Mouse (Mus musculus) MEL (cell line): ENCODE results near the gene Slc9a4. TPM values are rescaled to one million over a fixed set of nuclear protein-coding genes. Genes with fewer than 3 reads are reported as not detected.

Experiments used
- DNase-seq: peaks from one replicate; pipeline ENCODE4 v3.0.0; 2011; ENCODE audit warnings: low read depth, low spot score
- H3K27ac ChIP-seq: 2 replicates; pipeline ENCODE4 v1.5.1; 2012; ENCODE audit warnings: low read depth, mild to moderate bottlenecking, control low read depth, low read length, moderate library complexity; ENCODE audit not compliant: control insufficient read depth
- H3K27me3 ChIP-seq, 2 experiments: fragments of 150-350 bp in 1 of 2; sonication (generic) in 1 of 2; 2 replicates each; pipeline ENCODE4 v1.6.1; 2012; ENCODE audit warnings: low read length in 2 of 2, mild to moderate bottlenecking in 2 of 2, improper control_type of control experiment in 1 of 2, moderate library complexity in 1 of 2; ENCODE audit not compliant: insufficient read depth in 2 of 2, control insufficient read depth in 1 of 2
- H3K36me3 ChIP-seq, 2 experiments: 2 replicates each; pipeline ENCODE4 v1.6.1; 2012 to 2014; ENCODE audit warnings: low read length in 2 of 2, improper control_type of control experiment in 1 of 2, inconsistent platforms in 1 of 2, mild to moderate bottlenecking in 1 of 2; ENCODE audit not compliant: insufficient read depth in 2 of 2, control insufficient read depth in 1 of 2
- H3K4me1 ChIP-seq, 2 experiments: fragments of 150-350 bp in 1 of 2; sonication (generic) in 1 of 2; 2 replicates each; pipeline ENCODE4 v1.6.1; 2012; ENCODE audit warnings: low read length in 2 of 2, improper control_type of control experiment in 1 of 2, mild to moderate bottlenecking in 1 of 2; ENCODE audit not compliant: insufficient read depth in 2 of 2, control insufficient read depth in 1 of 2
- H3K4me3 ChIP-seq, 2 experiments: fragments of 150-350 bp in 1 of 2; sonication (generic) in 1 of 2; 2 replicates each; pipeline ENCODE4 v1.5.1; 2012; ENCODE audit warnings: low read depth in 2 of 2, low read length in 2 of 2, mild to moderate bottlenecking in 2 of 2, moderate library complexity in 2 of 2, control low read depth in 1 of 2, improper control_type of control experiment in 1 of 2; ENCODE audit not compliant: control insufficient read depth in 1 of 2, insufficient read depth in 1 of 2
- H3K79me2 ChIP-seq: 2 replicates; pipeline ENCODE4 v1.6.1; 2012; ENCODE audit warnings: mild to moderate bottlenecking, low read length, moderate library complexity; ENCODE audit not compliant: control insufficient read depth, poor library complexity, insufficient read depth
- H3K9ac ChIP-seq: 2 replicates; pipeline ENCODE4 v1.6.1; 2012; ENCODE audit warnings: low read depth, mild to moderate bottlenecking, control low read depth, low read length, moderate library complexity; ENCODE audit not compliant: control insufficient read depth, poor library complexity, severe bottlenecking
- H3K9me3 ChIP-seq: fragments of 150-350 bp; sonication (generic); replicated peaks from 2 replicates; pipeline ENCODE4 v1.6.1; 2012; ENCODE audit warnings: mild to moderate bottlenecking, low read length, improper control_type of control experiment, moderate library complexity; ENCODE audit not compliant: insufficient read depth
- E2F4 ChIP-seq: IDR thresholded peaks from 2 replicates; pipeline ENCODE4 v1.6.1; 2011; ENCODE audit warnings: low read depth, low read length, improper control_type of control experiment, borderline replicate concordance
- EP300 ChIP-seq, 2 experiments: IDR thresholded peaks; 2 replicates each; pipeline ENCODE4 v1.6.1; 2011; ENCODE audit warnings: improper control_type of control experiment in 2 of 2, low read length in 2 of 2, low read depth in 1 of 2, mild to moderate bottlenecking in 1 of 2
- GATA1 ChIP-seq: IDR thresholded peaks from 2 replicates; pipeline ENCODE4 v1.6.1; 2011; ENCODE audit warnings: low read depth, low read length, improper control_type of control experiment
- MAZ ChIP-seq: IDR thresholded peaks from 2 replicates; pipeline ENCODE4 v1.6.1; 2012; ENCODE audit warnings: low read depth, mild to moderate bottlenecking, inconsistent platforms, low read length, improper control_type of control experiment
- MEF2A ChIP-seq: IDR thresholded peaks from 2 replicates; pipeline ENCODE4 v1.6.1; 2014; ENCODE audit warnings: low read depth, mild to moderate bottlenecking, inconsistent platforms, low read length, improper control_type of control experiment; ENCODE audit not compliant: poor library complexity, insufficient replicate concordance, severe bottlenecking; ENCODE audit errors: extremely low read depth
- MYB ChIP-seq: IDR thresholded peaks from 2 replicates; pipeline ENCODE4 v1.6.1; 2011; ENCODE audit warnings: mild to moderate bottlenecking, low read depth, low read length, improper control_type of control experiment
- MYC ChIP-seq: IDR thresholded peaks from 2 replicates; pipeline ENCODE4 v1.6.1; 2011; ENCODE audit warnings: low read depth, mild to moderate bottlenecking, low read length, improper control_type of control experiment, moderate library complexity
- NRF1 ChIP-seq: IDR thresholded peaks from 2 replicates; pipeline ENCODE4 v1.6.1; 2014; ENCODE audit warnings: low read depth, mild to moderate bottlenecking, inconsistent platforms, low read length, improper control_type of control experiment, moderate library complexity; ENCODE audit not compliant: poor library complexity, insufficient read depth, severe bottlenecking
- POLR2A ChIP-seq, 2 experiments: IDR thresholded peaks; 2 replicates each; pipeline ENCODE4 v1.6.1; 2011 to 2012; ENCODE audit warnings: low read length in 2 of 2, mild to moderate bottlenecking in 2 of 2, control low read depth in 1 of 2, improper control_type of control experiment in 1 of 2, low read depth in 1 of 2, moderate library complexity in 1 of 2; ENCODE audit not compliant: control insufficient read depth in 1 of 2, insufficient read depth in 1 of 2, poor library complexity in 1 of 2
- POLR2AphosphoS2 ChIP-seq: IDR thresholded peaks from 2 replicates; pipeline ENCODE4 v1.6.1; 2011; ENCODE audit warnings: low read length, improper control_type of control experiment
- POLR2AphosphoS5 ChIP-seq: IDR thresholded peaks from 2 replicates; pipeline ENCODE4 v1.6.1; 2012; ENCODE audit warnings: low read depth, borderline replicate concordance, mild to moderate bottlenecking, inconsistent platforms, low read length, moderate library complexity, mixed read lengths
- RCOR1 ChIP-seq: IDR thresholded peaks from 2 replicates; pipeline ENCODE4 v1.6.1; 2012; ENCODE audit warnings: low read depth, mild to moderate bottlenecking, inconsistent platforms, low read length, improper control_type of control experiment
- TBP ChIP-seq: IDR thresholded peaks from 2 replicates; pipeline ENCODE4 v1.8.0; 2011; ENCODE audit warnings: low read depth, low read length, improper control_type of control experiment
- TCF12 ChIP-seq: IDR thresholded peaks from 2 replicates; pipeline ENCODE4 v1.6.1; 2014; ENCODE audit warnings: low read depth, mild to moderate bottlenecking, inconsistent platforms, low read length, improper control_type of control experiment, moderate library complexity
- UBTF ChIP-seq: IDR thresholded peaks from 2 replicates; pipeline ENCODE4 v1.6.1; 2012; ENCODE audit warnings: low read depth, mild to moderate bottlenecking, inconsistent platforms, low read length, improper control_type of control experiment, moderate library complexity, borderline replicate concordance; ENCODE audit not compliant: insufficient read depth
- USF1 ChIP-seq: IDR thresholded peaks from 2 replicates; pipeline ENCODE4 v1.6.1; 2014; ENCODE audit warnings: low read depth, mild to moderate bottlenecking, inconsistent platforms, low read length, improper control_type of control experiment, moderate library complexity
- ZC3H11A ChIP-seq: IDR thresholded peaks from 2 replicates; pipeline ENCODE4 v1.6.1; 2012; ENCODE audit warnings: low read depth, mild to moderate bottlenecking, inconsistent platforms, low read length, improper control_type of control experiment
- polyA plus RNA-seq, 2 experiments: library from polyadenylated mRNA; stranded (reverse) in 1 of 2; unstranded in 1 of 2; fragments of >175 nt in 1 of 2; fragments of >200 nt in 1 of 2; gene quantifications; 2 replicates each; pipeline versions ENCODE4 v1.2.1 to v1.2.4; 2012; ENCODE audit warnings: low replicate concordance in 2 of 2, low read depth in 1 of 2; ENCODE audit not compliant: insufficient read length in 2 of 2, insufficient read depth in 1 of 2, missing spikeins in 1 of 2
- total RNA-seq: library from RNA; depleted of rRNA; stranded (reverse); fragments of 300-350 nt; gene quantifications from 2 replicates; pipeline ENCODE4 v1.2.3, GENCODE M21; 2012

Slc9a4 gene
- total and polyA plus RNA-seq, 3 experiments, result not detected

DNA sequence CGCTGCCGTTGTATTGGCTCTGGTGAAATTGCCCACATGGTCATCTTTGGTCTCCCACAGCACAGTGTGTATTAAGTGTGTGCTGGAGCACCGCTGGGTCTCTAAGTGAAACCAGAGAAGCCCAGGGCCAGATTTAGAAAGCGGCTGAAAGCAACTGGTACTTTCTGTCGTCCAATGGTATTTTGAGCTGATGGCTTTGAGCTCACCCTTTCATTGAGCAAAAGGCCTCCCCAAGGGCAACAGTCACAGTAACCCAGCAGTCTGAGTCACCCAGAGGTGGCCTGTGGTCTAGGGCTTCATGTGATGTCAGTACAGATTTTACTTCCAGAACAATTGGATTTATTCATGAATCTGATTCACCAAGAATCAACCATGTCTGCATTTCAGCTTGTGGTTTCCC, 6.9 kb downstream of the Slc9a4 start:
- no peaks in the 10 kb centered on the region for H3K4me1 ChIP-seq
- no peaks in the 10 kb centered on the region for H3K36me3 ChIP-seq
- H3K9me3 ChIP-seq, result no peaks in the 10 kb centered on the region
- no peak overlapping the region for H3K27ac ChIP-seq
- no peak for DNase-seq
- no peak for TF ChIP-seq ZC3H11A
- TF ChIP-seq POLR2AphosphoS2, result no peak
- no peak for TF ChIP-seq POLR2A (IDR thresholded peaks at IDR 0.05; ENCODE audit: control insufficient read depth in 1 of 2, insufficient read depth in 1 of 2, low read depth in 1 of 2, low read length in 2 of 2, poor library complexity in 1 of 2)
- TF ChIP-seq TCF12, result no peak
- TF ChIP-seq TBP, result no peak
- TF ChIP-seq MEF2A, result no peak
- no peak for TF ChIP-seq NRF1
- TF ChIP-seq POLR2AphosphoS5, result no peak
- TF ChIP-seq MAZ, result no peak
- TF ChIP-seq E2F4, result no peak
- TF ChIP-seq EP300 (IDR thresholded peaks at IDR 0.05; ENCODE audit: low read depth in 1 of 2, low read length in 2 of 2), result no peak
- TF ChIP-seq MYB, result no peak
- TF ChIP-seq GATA1, result no peak
- no peaks in the 10 kb centered on the region for H3K27me3 ChIP-seq
- no peak overlapping the region for H3K9ac ChIP-seq
- no peaks in the 10 kb centered on the region for H3K79me2 ChIP-seq
- H3K4me3 ChIP-seq, result no peak overlapping the region

DNA sequence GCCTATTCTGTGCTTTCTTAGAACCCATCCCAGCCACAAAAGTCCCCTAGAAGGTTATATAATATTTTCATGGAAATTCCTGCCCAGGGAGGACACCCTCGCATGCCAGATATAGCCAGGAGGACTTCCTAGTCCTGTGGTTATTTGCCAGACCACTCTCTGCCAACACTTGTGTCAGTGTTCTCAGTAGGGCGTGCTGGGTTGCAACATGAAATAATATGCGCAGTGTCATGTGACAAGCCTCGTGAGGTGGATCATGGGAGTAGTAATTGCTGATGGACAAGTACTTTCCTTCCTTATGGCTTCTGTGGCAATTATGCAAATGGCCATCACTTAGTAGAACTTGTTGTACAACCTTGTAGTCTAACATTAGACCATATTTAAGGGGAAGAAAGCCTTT, 11.1 kb downstream of the Slc9a4 start:
- DNase-seq, result no peak
- no peaks in the 10 kb centered on the region for H3K36me3 ChIP-seq
- H3K4me3 ChIP-seq, result no peak overlapping the region
- H3K79me2 ChIP-seq, result no peaks in the 10 kb centered on the region
- H3K27ac ChIP-seq, result no peak overlapping the region
- H3K9me3 ChIP-seq, result no peaks in the 10 kb centered on the region
- no peak overlapping the region for H3K9ac ChIP-seq
- no peak for TF ChIP-seq POLR2AphosphoS2
- TF ChIP-seq MAZ, result no peak
- TF ChIP-seq NRF1, result no peak
- no peak for TF ChIP-seq UBTF
- TF ChIP-seq RCOR1, result no peak
- TF ChIP-seq GATA1, result no peak
- no peak for TF ChIP-seq TCF12
- no peak for TF ChIP-seq USF1
- TF ChIP-seq POLR2A (IDR thresholded peaks at IDR 0.05; ENCODE audit: control insufficient read depth in 1 of 2, insufficient read depth in 1 of 2, low read depth in 1 of 2, low read length in 2 of 2, poor library complexity in 1 of 2), result no peak
- no peak for TF ChIP-seq MEF2A
- no peak for TF ChIP-seq MYC
- H3K4me1 ChIP-seq, result no peaks in the 10 kb centered on the region
- H3K27me3 ChIP-seq, result no peaks in the 10 kb centered on the region
